Mouse (Mus musculus): ENCODE measurements at regions not wholly inside any gene's neighbourhood (a gene's known extent, or its start where the extent isn't known, plus 50 kb on each side); places are given as distances from the start of the nearest gene placed in this dataset.
A peak's percentile ranks its signal among the peaks of the same experiment; 100 is the strongest.

GRCm38 (mm10) chr17:54821059-54821458, 522.2 kb upstream of the Slc5a7 start:
- DNase-seq = no peak
- intact Hi-C loops (cut with DNase I) = no loop called here

DNA sequence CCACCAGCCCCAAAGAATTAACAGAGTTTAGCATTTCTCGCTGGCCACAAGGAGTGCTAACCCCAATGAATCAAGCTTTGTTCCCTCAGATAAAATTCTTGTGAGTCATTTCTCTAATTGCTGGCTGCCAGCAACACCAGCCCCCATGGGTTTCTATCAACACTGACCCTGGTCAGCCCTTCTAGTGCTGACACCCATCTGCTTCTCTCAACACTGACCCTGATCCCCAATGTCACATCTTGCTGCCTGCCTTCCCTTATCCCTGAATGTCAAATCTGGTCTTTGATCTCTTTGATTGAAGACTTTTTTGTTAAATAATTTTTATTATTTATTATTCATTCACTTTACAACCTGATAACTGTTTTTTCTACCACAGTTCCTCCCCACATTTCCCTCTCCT, 554.8 kb upstream of the Slc5a7 start:
- intact Hi-C loops (cut with DNase I) = no loop called here
- no peak for DNase-seq

- intact Hi-C loops (cut with DNase I) = no loop called here
- DNase-seq = peak; percentile 3
Observed at GRCm38 (mm10) chr17:54896198-54896597, 549.0 kb upstream of the St6gal2 start.

GRCm38 (mm10) chr17:54929181-54929715, 515.9 kb upstream of the St6gal2 start:
- no peak for DNase-seq
- intact Hi-C loops (cut with DNase I) = no loop called here

DNA sequence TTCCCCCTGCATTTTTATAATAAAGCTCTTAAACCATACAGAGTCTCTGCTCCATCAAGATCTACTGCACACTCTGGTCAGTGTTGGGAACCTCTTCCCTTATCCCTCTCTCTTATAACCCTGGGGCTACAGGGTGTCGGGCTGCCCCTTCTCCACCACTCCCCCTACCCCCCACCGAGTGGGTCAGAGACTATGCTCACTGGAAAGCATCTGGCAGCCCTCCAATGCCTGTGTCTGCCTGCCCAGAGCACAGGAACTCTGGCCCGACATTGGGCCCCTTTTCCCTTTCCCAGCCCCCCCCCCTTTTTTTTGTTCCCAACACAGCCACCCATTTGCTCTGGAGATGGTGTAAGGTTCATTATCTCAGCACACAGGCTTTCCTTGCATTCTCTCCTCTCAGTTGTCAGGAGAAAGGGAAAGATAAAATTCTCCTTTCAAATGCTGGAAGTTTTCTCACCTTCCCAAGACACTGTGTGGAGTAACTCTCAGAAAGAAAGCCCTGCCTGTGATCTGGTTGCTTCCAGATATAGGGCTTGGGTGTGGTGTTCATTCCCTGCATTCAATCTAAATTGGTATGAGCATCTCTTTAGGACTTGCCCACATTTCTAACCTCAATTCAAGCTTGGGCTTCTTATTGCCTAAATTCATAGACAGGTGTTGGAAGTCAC, 501.7 kb upstream of the St6gal2 start:
- DNase-seq = peak; percentile 25
- intact Hi-C loops (cut with DNase I) = no loop called here

- intact Hi-C loops (cut with DNase I) = no loop called here
Observed at GRCm38 (mm10) chr17:54944288-54944931, 500.8 kb upstream of the St6gal2 start.

More at GRCm38 (mm10) chr17:54944288-54944931, 500.8 kb upstream of the St6gal2 start:
- no peak for DNase-seq

Data from left cerebral cortex, postnatal 4 days (tissue).